Mouse (Mus musculus) telencephalon, adult 2 months (tissue): ENCODE data around the gene Dlg2.

ENCODE experiments used
- DNase-seq: peaks from one replicate; pipeline ENCODE4 v3.0.0-alpha.2; 2011; ENCODE audit warnings: low read depth, low spot score

Gene Dlg2

GRCm38 (mm10) chr7:91896935-91897334, 1420.5 kb downstream of the Dlg2 start:
- no peak for DNase-seq

GRCm38 (mm10) chr7:91897509-91897908, 1421.0 kb downstream of the Dlg2 start:
- DNase-seq = no peak

- DNase-seq = no peak
Observed at GRCm38 (mm10) chr7:91902503-91902902, 1426.0 kb downstream of the Dlg2 start.

- DNase-seq = no peak
Observed at GRCm38 (mm10) chr7:91916809-91917208, 1440.3 kb downstream of the Dlg2 start.

GRCm38 (mm10) chr7:91919099-91919498, 1442.6 kb downstream of the Dlg2 start:
- DNase-seq = no peak

- no peak for DNase-seq
Observed at GRCm38 (mm10) chr7:91919738-91920137, 1443.3 kb downstream of the Dlg2 start.

- peak; percentile 80 for DNase-seq
Observed at GRCm38 (mm10) chr7:91934881-91935597, 1458.6 kb downstream of the Dlg2 start.

- no peak for DNase-seq
Observed at GRCm38 (mm10) chr7:91936193-91936592, 1459.7 kb downstream of the Dlg2 start.

- DNase-seq = peak; percentile 38
Observed at GRCm38 (mm10) chr7:91943224-91943623, 1466.8 kb downstream of the Dlg2 start.

GRCm38 (mm10) chr7:91955584-91955983, 1479.1 kb downstream of the Dlg2 start:
- DNase-seq = no peak

- DNase-seq = no peak
Observed at GRCm38 (mm10) chr7:91962956-91963355, 1486.5 kb downstream of the Dlg2 start.

GRCm38 (mm10) chr7:91972970-91973369, 1496.5 kb downstream of the Dlg2 start:
- no peak for DNase-seq

- DNase-seq = peak; percentile 6
Observed at GRCm38 (mm10) chr7:92003769-92004455, 1527.4 kb downstream of the Dlg2 start.

- no peak for DNase-seq
Observed at GRCm38 (mm10) chr7:92005681-92006425, 1529.4 kb downstream of the Dlg2 start.

GRCm38 (mm10) chr7:92008702-92009101, 1532.2 kb downstream of the Dlg2 start:
- DNase-seq = no peak

GRCm38 (mm10) chr7:92024928-92025327, 1548.5 kb downstream of the Dlg2 start:
- no peak for DNase-seq

GRCm38 (mm10) chr7:92025465-92026056, 1549.1 kb downstream of the Dlg2 start:
- no peak for DNase-seq

GRCm38 (mm10) chr7:92027049-92027448, 1550.6 kb downstream of the Dlg2 start:
- DNase-seq = no peak

- peak; percentile 57 for DNase-seq
Observed at GRCm38 (mm10) chr7:92034256-92034655, 1557.8 kb downstream of the Dlg2 start.

- no peak for DNase-seq
Observed at GRCm38 (mm10) chr7:92040187-92040586, 1563.7 kb downstream of the Dlg2 start.

- DNase-seq = no peak
Observed at GRCm38 (mm10) chr7:92040785-92041411, 1564.4 kb downstream of the Dlg2 start.

GRCm38 (mm10) chr7:92044966-92045365, 1568.5 kb downstream of the Dlg2 start:
- DNase-seq = no peak
